Mouse (Mus musculus) ES-E14 (cell line): Measurements from ENCODE around the gene Yipf4.

Experiments used
- HCFC1 ChIP-seq: IDR thresholded peaks from 2 replicates; pipeline ENCODE4 v1.6.1; 2012; ENCODE audit warnings: low read length, inconsistent platforms, borderline replicate concordance; ENCODE audit not compliant: insufficient read depth
- ZC3H11A ChIP-seq: IDR thresholded peaks from 2 replicates; pipeline ENCODE4 v1.6.1; 2012; ENCODE audit warnings: low read depth, mild to moderate bottlenecking, inconsistent platforms, low read length, borderline replicate concordance
- ZNF384 ChIP-seq: IDR thresholded peaks from 2 replicates; pipeline ENCODE4 v1.6.1; 2012; ENCODE audit warnings: low read depth, low read length, inconsistent platforms

DNA sequence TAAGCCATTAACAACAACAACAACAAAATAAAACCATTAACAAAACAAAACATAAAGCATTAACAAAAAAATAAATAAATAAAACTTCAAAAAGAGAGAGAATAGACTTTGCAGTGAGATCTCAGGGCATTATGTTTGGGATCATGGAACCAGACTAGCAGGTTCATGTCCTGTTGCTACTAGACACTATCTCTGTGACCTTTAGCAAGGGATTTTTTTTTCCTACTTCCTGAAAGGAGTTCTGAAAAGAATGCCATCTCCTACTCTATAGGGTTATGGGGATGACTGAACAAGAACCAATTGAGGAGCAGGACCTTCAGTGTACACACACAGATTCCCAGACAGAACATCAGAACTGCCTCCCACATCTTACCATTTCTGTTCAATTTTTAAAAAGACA is 25.8 kb upstream of the Yipf4 start:
- TF ChIP-seq ZC3H11A (no peak), HCFC1 (no peak), ZNF384 (no peak)
